Mouse (Mus musculus) spleen, adult 18-20 months (tissue): ENCODE results near the gene Btbd35f16.
"Not testable (repeated sequence)": the region's sequence is repeated elsewhere in the genome, so short reads cannot be mapped to it uniquely, and the experiment has no call there.

Source experiments
- DNase-seq, 2 experiments: peaks; one replicate each; pipeline ENCODE4 v3.0.0; 2022; ENCODE audit warnings: mixed read lengths in 2 of 2

Btbd35f16 gene

GRCm38 (mm10) chrX:3956902-3957301 lies at the start of gene Btbd35f16:
Gene Btbd35f16, minus strand, starts transcription at chrX:3957002.
- DNase-seq, result not testable (repeated sequence)
